Mouse (Mus musculus): ENCODE measurements around the gene Cpeb1.

The Cpeb1 gene

GRCm38 (mm10) chr7:81327661-81328060 lies 127.6 kb downstream of the Cpeb1 start:
- no peak for DNase-seq (ENCODE audit: low spot score)

GRCm38 (mm10) chr7:81326859-81327258 lies 128.4 kb downstream of the Cpeb1 start:
- DNase-seq (ENCODE audit: low spot score): no peak

GRCm38 (mm10) chr7:81326043-81326442 lies 129.2 kb downstream of the Cpeb1 start:
- no peak for DNase-seq (ENCODE audit: low spot score)

- no peak for DNase-seq (ENCODE audit: low spot score)
Measured at GRCm38 (mm10) chr7:81321776-81322175, 133.5 kb downstream of the Cpeb1 start.

GRCm38 (mm10) chr7:81319749-81320148 lies 135.5 kb downstream of the Cpeb1 start:
- no peak for DNase-seq (ENCODE audit: low spot score)

GRCm38 (mm10) chr7:81315583-81315982 lies 139.7 kb downstream of the Cpeb1 start:
- DNase-seq (ENCODE audit: low spot score): peak; percentile 15

GRCm38 (mm10) chr7:81311581-81311980 lies 143.7 kb downstream of the Cpeb1 start:
- DNase-seq (ENCODE audit: low spot score): no peak

- DNase-seq (ENCODE audit: low spot score): no peak
Measured at GRCm38 (mm10) chr7:81311130-81311529, 144.1 kb downstream of the Cpeb1 start.

- DNase-seq (ENCODE audit: low spot score): no peak
Measured at GRCm38 (mm10) chr7:81309247-81309646, 146.0 kb downstream of the Cpeb1 start.

- DNase-seq (ENCODE audit: low spot score): no peak
Measured at GRCm38 (mm10) chr7:81307735-81308134, 147.5 kb downstream of the Cpeb1 start.

GRCm38 (mm10) chr7:81304675-81305074 lies 150.6 kb downstream of the Cpeb1 start:
- no peak for DNase-seq (ENCODE audit: low spot score)

- DNase-seq (ENCODE audit: low spot score): no peak
Measured at GRCm38 (mm10) chr7:81304100-81304499, 151.2 kb downstream of the Cpeb1 start.

- DNase-seq (ENCODE audit: low spot score): no peak
Measured at GRCm38 (mm10) chr7:81303682-81304081, 151.6 kb downstream of the Cpeb1 start.

- no peak for DNase-seq (ENCODE audit: low spot score)
Measured at GRCm38 (mm10) chr7:81301323-81301722, 153.9 kb downstream of the Cpeb1 start.

- no peak for DNase-seq (ENCODE audit: low spot score)
Measured at GRCm38 (mm10) chr7:81298206-81298605, 157.1 kb downstream of the Cpeb1 start.
